Mouse (Mus musculus) C2C12 (cell line): ENCODE data around the gene AC140267.1. TPM values are rescaled to one million over a fixed set of nuclear protein-coding genes. Genes with fewer than 3 reads are reported as not detected.
A peak's percentile ranks its signal among the peaks of the same experiment; 100 is the strongest.

Source experiments
- H3K27me3 ChIP-seq: one replicate; pipeline ENCODE4 v1.6.1; 2011; ENCODE audit not compliant: control insufficient read depth, insufficient read depth, insufficient read length
- H3K36me3 ChIP-seq: one replicate; pipeline ENCODE4 v1.6.1; 2011; ENCODE audit not compliant: control insufficient read depth, insufficient read depth
- H3K4me3 ChIP-seq: one replicate; pipeline ENCODE4 v1.5.1; 2011; ENCODE audit warnings: mild to moderate bottlenecking, control low read depth; ENCODE audit not compliant: poor library complexity, insufficient read depth, severe bottlenecking
- H3K79me2 ChIP-seq: one replicate; pipeline ENCODE4 v1.6.1; 2011; ENCODE audit not compliant: control insufficient read depth, insufficient read depth
- H3K79me3 ChIP-seq: one replicate; pipeline ENCODE4 v1.6.1; 2011; ENCODE audit warnings: low read depth, control low read depth
- H3ac ChIP-seq: one replicate; pipeline ENCODE3; 2011; ENCODE audit warnings: low read depth; ENCODE audit not compliant: control insufficient read depth, insufficient read length
- CEBPB ChIP-seq: IDR thresholded peaks from one replicate; pipeline ENCODE4 v1.6.1; 2011; ENCODE audit warnings: low read depth, mild to moderate bottlenecking, control low read depth, moderate library complexity
- CTCF ChIP-seq: IDR thresholded peaks from one replicate; pipeline ENCODE4 v1.5.1; 2011; ENCODE audit not compliant: control insufficient read depth, insufficient read depth, insufficient read length
- FOSL1 ChIP-seq: IDR thresholded peaks from one replicate; pipeline ENCODE4 v1.8.0; 2011; ENCODE audit warnings: mild to moderate bottlenecking, low read length; ENCODE audit not compliant: poor library complexity, insufficient read depth, severe bottlenecking
- MAX ChIP-seq: IDR thresholded peaks from one replicate; pipeline ENCODE4 v1.6.1; 2011; ENCODE audit warnings: mild to moderate bottlenecking, control low read depth
- MYOD1 ChIP-seq: IDR thresholded peaks from one replicate; pipeline ENCODE4 v1.6.1; 2011; ENCODE audit warnings: low read depth; ENCODE audit not compliant: control insufficient read depth, insufficient read length
- MYOG ChIP-seq: IDR thresholded peaks from one replicate; pipeline ENCODE4 v1.6.1; 2011; ENCODE audit not compliant: control insufficient read depth, insufficient read length; ENCODE audit errors: extremely low read depth
- USF1 ChIP-seq: IDR thresholded peaks from one replicate; pipeline ENCODE4 v1.6.1; 2011; ENCODE audit warnings: low read depth, mild to moderate bottlenecking, control low read depth, moderate library complexity
- polyA plus RNA-seq: library from polyadenylated mRNA; unstranded; fragments of >200 nt; fragmentation: generic; extraction: Trizol; gene quantifications from one replicate; pipeline ENCODE4 v1.2.1, GENCODE M21; 2012; ENCODE audit warnings: missing spikeins

The AC140267.1 gene
- polyA plus RNA-seq, 1 experiment: not detected

DNA sequence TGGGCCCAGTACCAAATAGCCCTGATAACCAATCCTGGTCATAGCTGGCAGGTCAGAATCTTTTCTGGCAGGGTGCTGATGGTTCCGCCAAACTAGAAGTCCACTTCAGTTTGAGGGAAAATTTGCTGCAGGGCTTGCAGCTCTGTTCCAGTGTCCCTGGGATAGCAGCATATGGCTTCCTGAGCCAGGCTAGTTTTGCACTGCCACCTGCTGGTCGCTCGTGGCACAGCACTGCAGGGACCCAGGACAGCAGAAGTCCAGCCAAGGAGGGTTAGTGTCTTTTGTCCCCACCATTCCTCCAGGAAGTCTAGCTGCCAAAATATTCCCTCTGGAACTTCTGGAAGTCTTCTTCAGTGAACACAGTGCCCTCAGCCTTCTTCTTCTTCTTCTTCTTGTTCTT, 25.0 kb downstream of the AC140267.1 start:
- TF ChIP-seq CTCF (peak; percentile 96), CEBPB (no peak), MAX (peak; percentile 79)
- H3K27me3 ChIP-seq: no peaks in the 10 kb centered on the region
- peaks cover 56% of the 10 kb centered on the region for H3K79me2 ChIP-seq
- H3K4me3 ChIP-seq: no peak overlapping the region
- H3K36me3 ChIP-seq: peaks cover 56% of the 10 kb centered on the region
- H3ac ChIP-seq: no peak overlapping the region
- peaks cover 33% of the 10 kb centered on the region for H3K79me3 ChIP-seq

- no peak for TF ChIP-seq FOSL1
- TF ChIP-seq CTCF: no peak
- no peak for TF ChIP-seq MYOD1
- no peak for TF ChIP-seq MAX
- TF ChIP-seq CEBPB: no peak
- no peak for TF ChIP-seq USF1
- Histone ChIP-seq H3ac (no peak overlapping the region), H3K36me3 (peaks cover 53% of the 10 kb centered on the region), H3K27me3 (no peaks in the 10 kb centered on the region), H3K4me3 (no peak overlapping the region), H3K79me2 (peaks cover 51% of the 10 kb centered on the region), H3K79me3 (peaks cover 30% of the 10 kb centered on the region)
Observed at GRCm38 (mm10) chr15:80261100-80261499, 25.5 kb downstream of the AC140267.1 start.

- Histone ChIP-seq H3K79me3 (peaks cover 17% of the 10 kb centered on the region), H3K36me3 (peaks cover 34% of the 10 kb centered on the region), H3K79me2 (peaks cover 34% of the 10 kb centered on the region), H3ac (peak within 1 kb of the TSS; percentile 74), H3K4me3 (peak within 1 kb of the TSS; percentile 93), H3K27me3 (peaks cover 5% of the 10 kb centered on the region)
- peak; percentile 96 for TF ChIP-seq MAX
- TF ChIP-seq MYOG: no peak
- TF ChIP-seq CTCF: no peak
- TF ChIP-seq MYOD1: no peak
- no peak for TF ChIP-seq USF1
Observed at GRCm38 (mm10) chr15:80263610-80264575, 28.3 kb downstream of the AC140267.1 start, which contains the start of gene Rps19bp1. TSS of gene Rps19bp1 (minus strand) at chr15:80264315.

DNA sequence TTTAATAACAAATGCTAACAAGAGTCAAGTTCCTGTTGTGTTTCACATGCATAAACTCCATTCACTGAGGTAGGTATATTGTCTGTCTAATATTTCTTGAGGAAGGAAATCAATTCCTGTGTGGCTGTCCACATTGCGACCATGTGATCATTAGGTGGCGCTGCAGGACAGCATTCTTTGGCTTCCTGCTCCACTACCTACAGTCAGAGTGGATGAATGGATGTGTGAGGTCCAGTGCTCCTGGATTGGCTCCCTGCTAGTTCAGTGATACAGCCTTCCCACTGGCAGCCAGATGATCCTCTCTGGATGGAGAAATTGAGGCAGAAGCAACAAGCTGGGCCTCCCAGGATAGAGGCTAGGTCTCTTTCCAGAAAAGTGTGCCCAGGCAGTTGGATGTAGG, 30.6 kb downstream of the AC140267.1 start:
- H3K36me3 ChIP-seq: peaks cover 12% of the 10 kb centered on the region
- H3ac ChIP-seq: no peak overlapping the region
- TF ChIP-seq MYOG: no peak
- peak; percentile 93 for TF ChIP-seq CTCF
- TF ChIP-seq MAX: peak; percentile 81
- peak; percentile 59 for TF ChIP-seq USF1
- H3K4me3 ChIP-seq: no peak overlapping the region
- H3K79me3 ChIP-seq: peaks cover 17% of the 10 kb centered on the region
- peaks cover 5% of the 10 kb centered on the region for H3K27me3 ChIP-seq
- peaks cover 28% of the 10 kb centered on the region for H3K79me2 ChIP-seq

DNA sequence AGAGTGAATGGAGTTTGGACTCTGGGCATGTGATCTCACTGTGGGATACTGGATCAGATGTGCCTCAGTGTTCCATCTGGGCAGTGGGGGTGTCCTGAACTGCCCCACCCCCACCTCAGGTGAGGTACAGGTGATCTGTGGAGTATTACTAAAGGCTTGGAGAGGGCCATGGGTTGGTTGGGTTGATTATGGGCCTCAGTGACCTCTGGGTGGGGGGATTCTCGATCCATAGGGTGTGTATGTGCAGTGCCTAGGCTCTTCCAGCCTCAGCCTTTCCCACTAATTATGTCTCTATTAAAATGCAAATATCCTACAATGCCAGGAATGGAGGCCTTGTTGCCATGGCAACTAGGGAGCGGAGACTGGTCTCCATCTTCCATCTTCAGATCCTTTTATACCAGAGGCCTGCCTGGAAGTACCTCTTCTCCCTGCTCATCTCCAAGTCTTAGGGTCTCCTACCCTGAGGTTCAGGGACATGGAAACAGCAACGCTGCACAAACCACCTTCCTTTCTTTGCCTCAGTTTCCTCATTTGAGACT, 36.3 kb downstream of the AC140267.1 start:
- peaks cover 5% of the 10 kb centered on the region for H3K27me3 ChIP-seq
- no peaks in the 10 kb centered on the region for H3K79me3 ChIP-seq
- H3ac ChIP-seq: no peak overlapping the region
- H3K4me3 ChIP-seq: no peak overlapping the region
- TF ChIP-seq USF1 (no peak), MYOD1 (no peak)
- no peaks in the 10 kb centered on the region for H3K36me3 ChIP-seq
- no peaks in the 10 kb centered on the region for H3K79me2 ChIP-seq

GRCm38 (mm10) chr15:80277107-80277506, 41.5 kb downstream of the AC140267.1 start:
- Histone ChIP-seq H3K79me2 (no peaks in the 10 kb centered on the region), H3K27me3 (peaks cover 27% of the 10 kb centered on the region), H3K36me3 (no peaks in the 10 kb centered on the region), H3K79me3 (no peaks in the 10 kb centered on the region), H3K4me3 (no peak overlapping the region), H3ac (no peak overlapping the region)
- TF ChIP-seq MYOD1 (no peak), CTCF (no peak), USF1 (no peak), MYOG (no peak), FOSL1 (no peak), MAX (no peak), CEBPB (no peak)
